Mouse (Mus musculus) embryonic facial prominence, embryonic 13.5 days (tissue): ENCODE measurements around the gene Trarg1. TPM values are rescaled to one million over a fixed set of nuclear protein-coding genes. Genes with fewer than 3 reads are reported as not detected.

Source experiments
- ATAC-seq: fragments of 200-750 bp; cut with Nextera tagmentation; 2 replicates; pipeline ENCODE4 v1.8.0; 2017; ENCODE audit warnings: low read depth; ENCODE audit not compliant: insufficient number of reproducible peaks, insufficient read depth, low FRiP score, low TSS enrichment
- H3K27ac ChIP-seq: fragments of 300-500 bp; sonication (generic); 2 replicates; pipeline ENCODE4 v1.5.1; 2015; ENCODE audit warnings: moderate library complexity, mild to moderate bottlenecking, inconsistent platforms
- H3K27me3 ChIP-seq: fragments of 300-500 bp; sonication (generic); 2 replicates; pipeline ENCODE4 v1.6.1; 2015; ENCODE audit warnings: mild to moderate bottlenecking, inconsistent platforms
- H3K36me3 ChIP-seq: fragments of 300-500 bp; sonication (generic); 2 replicates; pipeline ENCODE4 v1.6.1; 2015; ENCODE audit warnings: mild to moderate bottlenecking, inconsistent platforms
- H3K4me1 ChIP-seq: fragments of 300-500 bp; sonication (generic); 2 replicates; pipeline ENCODE4 v1.6.1; 2015; ENCODE audit warnings: inconsistent platforms
- H3K4me2 ChIP-seq: fragments of 300-500 bp; sonication (generic); 2 replicates; pipeline ENCODE4 v1.6.1; 2015; ENCODE audit warnings: moderate library complexity, mild to moderate bottlenecking, inconsistent platforms
- H3K4me3 ChIP-seq: fragments of 300-500 bp; sonication (generic); 2 replicates; pipeline ENCODE4 v1.5.1; 2015; ENCODE audit warnings: mild to moderate bottlenecking, inconsistent platforms
- H3K9ac ChIP-seq: fragments of 300-500 bp; sonication (generic); 2 replicates; pipeline ENCODE4 v1.6.1; 2015; ENCODE audit warnings: mild to moderate bottlenecking, inconsistent platforms
- H3K9me3 ChIP-seq: fragments of 300-500 bp; sonication (generic); 2 replicates; pipeline ENCODE4 v1.6.1; 2016; ENCODE audit warnings: inconsistent platforms
- WGBS: fragments of 180-500 bp; shearing (Covaris S2); methylation state at CpG from one replicate; pipeline ENCODE4 v1.1.7; 2015; ENCODE audit warnings: mixed read lengths; 5-methylcytosine and 5-hydroxymethylcytosine counted together
- polyA plus RNA-seq: library from polyadenylated mRNA; unstranded; fragments of >200 nt; fragmentation: Nextera tagmentation; extraction: Ambion mirVana; gene quantifications from 2 replicates; pipeline ENCODE4 v1.2.1, GENCODE M21; 2015

The Trarg1 gene
- polyA plus RNA-seq, 1 experiment from 2014 or later = 0.31 TPM

DNA sequence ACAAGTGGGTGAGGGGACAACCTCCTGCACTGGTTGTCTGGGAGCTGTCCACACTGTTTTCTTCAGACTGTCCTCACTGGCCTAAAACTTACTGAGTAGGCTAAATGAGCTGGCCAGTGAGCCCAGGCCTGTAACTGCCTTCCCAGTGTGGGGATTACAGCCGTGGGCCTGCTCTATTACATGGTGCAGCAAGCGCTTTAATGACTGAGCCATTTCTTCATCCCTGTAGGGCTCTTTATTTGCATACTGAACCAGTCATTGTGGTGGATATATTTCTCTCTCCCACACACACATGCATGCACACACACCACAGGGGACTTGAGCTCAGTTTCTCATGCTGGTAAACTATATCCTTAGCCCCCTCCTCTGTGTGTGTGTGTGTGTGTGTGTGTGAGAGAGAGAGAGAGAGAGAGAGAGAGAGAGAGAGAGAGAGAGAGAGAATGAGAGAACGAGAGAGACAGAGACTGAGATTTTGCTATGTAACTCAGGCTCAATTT lies 26.7 kb upstream of the Trarg1 start:
- Histone ChIP-seq H3K4me2 (no peak overlapping the region), H3K9ac (no peak overlapping the region), H3K4me3 (no peak overlapping the region), H3K36me3 (no peaks in the 10 kb centered on the region), H3K4me1 (no peaks in the 10 kb centered on the region), H3K27ac (no peak overlapping the region), H3K27me3 (no peaks in the 10 kb centered on the region), H3K9me3 (no peaks in the 10 kb centered on the region)
- no peak for ATAC-seq
- 49% methylated on average over 3 of the region's 3 CpGs for WGBS

GRCm38 (mm10) chr11:76655106-76655505 lies 24.5 kb upstream of the Trarg1 start:
- Histone ChIP-seq H3K9ac (0 out of 2 replicates have a peak overlapping the region, but pooled peaks have one; percentile 52), H3K27ac (no peak overlapping the region), H3K9me3 (no peaks in the 10 kb centered on the region), H3K4me3 (peak overlapping the region; percentile 28), H3K4me1 (peaks cover 12% of the 10 kb centered on the region), H3K36me3 (no peaks in the 10 kb centered on the region), H3K27me3 (no peaks in the 10 kb centered on the region), H3K4me2 (peak overlapping the region; percentile 55)
- no peak for ATAC-seq
- 5% methylated on average over 10 of the region's 10 CpGs for WGBS

- Histone ChIP-seq H3K4me1 (peaks cover 12% of the 10 kb centered on the region), H3K9ac (no peak overlapping the region), H3K36me3 (no peaks in the 10 kb centered on the region), H3K9me3 (no peaks in the 10 kb centered on the region), H3K27ac (no peak overlapping the region), H3K4me3 (no peak overlapping the region), H3K4me2 (no peak overlapping the region), H3K27me3 (no peaks in the 10 kb centered on the region)
- no peak for ATAC-seq
- 19% methylated on average over 4 of the region's 4 CpGs for WGBS
These were observed 22.1 kb upstream of the Trarg1 start for GRCm38 (mm10) chr11:76657450-76657970.

- 52% methylated on average over 14 of the region's 14 CpGs for WGBS
- Histone ChIP-seq H3K27ac (no peak overlapping the region), H3K9ac (0 out of 2 replicates have a peak overlapping the region, but pooled peaks have one; percentile 27), H3K4me2 (no peak overlapping the region), H3K9me3 (no peaks in the 10 kb centered on the region), H3K36me3 (no peaks in the 10 kb centered on the region), H3K27me3 (peaks cover 15% of the 10 kb centered on the region), H3K4me1 (peaks cover 12% of the 10 kb centered on the region), H3K4me3 (no peak overlapping the region)
- no peak for ATAC-seq
These were observed 20.3 kb upstream of the Trarg1 start for GRCm38 (mm10) chr11:76659138-76659930.

GRCm38 (mm10) chr11:76661790-76662468 lies 17.7 kb upstream of the Trarg1 start:
- no peak for ATAC-seq
- Histone ChIP-seq H3K36me3 (no peaks in the 10 kb centered on the region), H3K4me1 (peaks cover 15% of the 10 kb centered on the region), H3K27me3 (peaks cover 41% of the 10 kb centered on the region), H3K9ac (no peak overlapping the region), H3K4me3 (no peak overlapping the region), H3K4me2 (no peak overlapping the region), H3K9me3 (no peaks in the 10 kb centered on the region), H3K27ac (no peak overlapping the region)
- 43% methylated on average over 7 of the region's 7 CpGs for WGBS

DNA sequence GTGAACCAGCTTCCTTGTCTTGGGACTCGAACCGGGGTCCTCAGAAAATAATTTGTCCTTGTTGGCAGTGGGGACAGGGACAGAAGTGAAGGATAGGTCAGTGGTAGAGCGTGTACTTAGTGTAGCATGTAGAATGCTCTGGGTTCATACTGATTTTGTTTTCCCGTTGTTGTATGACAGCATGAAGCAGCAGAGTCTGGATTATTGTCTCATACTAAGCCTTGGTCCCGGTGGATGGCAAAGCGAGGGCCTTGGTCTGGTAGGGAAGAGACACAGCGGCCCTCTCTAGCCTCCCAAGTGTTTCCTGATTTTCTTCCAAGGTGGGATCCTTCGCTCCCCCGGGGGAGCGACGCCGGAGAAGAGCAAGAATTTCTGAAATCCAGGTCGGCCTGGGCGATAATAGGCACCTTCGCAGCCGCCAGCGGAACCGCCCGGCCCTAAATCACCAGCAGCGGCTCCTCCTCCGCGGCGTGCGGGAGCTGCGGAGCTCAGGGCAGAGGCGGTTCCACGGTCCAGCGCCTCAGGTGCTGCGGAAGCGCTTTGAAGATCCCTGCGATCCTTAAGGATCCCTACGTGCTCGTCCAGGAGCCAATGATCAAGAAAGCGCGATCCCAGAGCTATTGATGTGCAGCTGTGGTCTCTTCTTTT lies 13.5 kb upstream of the Trarg1 start:
- no peaks in the 10 kb centered on the region for H3K36me3 ChIP-seq
- H3K4me3 ChIP-seq = peak overlapping the region; percentile 41
- WGBS = 7% methylated on average over 35 of the region's 35 CpGs
- peaks cover 3% of the 10 kb centered on the region; the same call in 1 of the 2 replicates for H3K4me1 ChIP-seq
- H3K9ac ChIP-seq = peak overlapping the region; percentile 64
- peaks cover 81% of the 10 kb centered on the region for H3K27me3 ChIP-seq
- H3K27ac ChIP-seq = no peak overlapping the region
- peak overlapping the region; percentile 71 for H3K4me2 ChIP-seq
- ATAC-seq = no peak
- H3K9me3 ChIP-seq = no peaks in the 10 kb centered on the region

- Histone ChIP-seq H3K27me3 (peaks cover 98% of the 10 kb centered on the region), H3K27ac (no peak overlapping the region), H3K4me3 (no peak overlapping the region), H3K4me2 (no peak overlapping the region), H3K36me3 (no peaks in the 10 kb centered on the region), H3K9ac (no peak overlapping the region), H3K4me1 (peaks cover 12% of the 10 kb centered on the region), H3K9me3 (no peaks in the 10 kb centered on the region)
- 6% methylated on average over 4 of the region's 4 CpGs for WGBS
- ATAC-seq = no peak
These were observed 11.8 kb upstream of the Trarg1 start for GRCm38 (mm10) chr11:76667807-76668206.

DNA sequence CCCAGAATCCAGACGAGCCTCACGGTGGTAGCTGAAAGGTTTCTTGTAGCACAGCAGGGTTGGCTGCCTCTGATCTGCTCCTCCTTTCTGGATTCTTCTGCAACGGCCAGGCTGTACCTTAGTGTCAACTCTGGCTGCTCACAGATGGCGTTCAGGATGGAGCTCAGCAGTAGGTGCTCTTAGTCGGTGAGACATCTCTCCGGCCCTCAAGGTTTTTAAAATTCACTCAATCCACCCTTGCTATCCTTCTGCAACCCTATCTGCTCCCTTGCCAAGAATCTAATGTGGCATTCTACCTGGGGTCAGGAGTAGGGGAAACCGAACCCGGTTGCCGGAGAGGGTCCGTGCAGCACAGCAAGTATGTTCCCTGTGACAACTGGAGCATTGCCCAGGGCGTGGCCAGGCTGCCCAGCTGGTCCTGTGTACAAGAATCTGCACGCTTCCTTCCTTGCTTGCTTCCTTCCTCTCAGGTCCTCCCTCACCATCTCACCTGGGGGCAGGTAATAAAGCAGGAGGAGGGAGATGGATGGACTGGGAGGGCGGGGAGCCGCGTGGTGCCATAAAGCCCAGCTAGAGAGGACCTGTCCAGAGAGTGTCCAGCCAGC lies 7.6 kb upstream of the Trarg1 start, which contains the start of gene Bhlha9:
Gene Bhlha9 (plus strand): TSS at position 600 of the 605 bp plus-strand sequence.
- no peaks in the 10 kb centered on the region for H3K9me3 ChIP-seq
- 59% methylated on average over 15 of the region's 15 CpGs for WGBS
- peaks cover 93% of the 10 kb centered on the region for H3K27me3 ChIP-seq
- H3K4me2 ChIP-seq = peak within 1 kb of the TSS; percentile 74
- no peak for ATAC-seq
- peaks cover 12% of the 10 kb centered on the region for H3K4me1 ChIP-seq
- no peaks in the 10 kb centered on the region for H3K36me3 ChIP-seq
- peak within 1 kb of the TSS; percentile 43 for H3K4me3 ChIP-seq
- peak within 1 kb of the TSS; percentile 58 for H3K9ac ChIP-seq
- no peak within 1 kb of the TSS for H3K27ac ChIP-seq

DNA sequence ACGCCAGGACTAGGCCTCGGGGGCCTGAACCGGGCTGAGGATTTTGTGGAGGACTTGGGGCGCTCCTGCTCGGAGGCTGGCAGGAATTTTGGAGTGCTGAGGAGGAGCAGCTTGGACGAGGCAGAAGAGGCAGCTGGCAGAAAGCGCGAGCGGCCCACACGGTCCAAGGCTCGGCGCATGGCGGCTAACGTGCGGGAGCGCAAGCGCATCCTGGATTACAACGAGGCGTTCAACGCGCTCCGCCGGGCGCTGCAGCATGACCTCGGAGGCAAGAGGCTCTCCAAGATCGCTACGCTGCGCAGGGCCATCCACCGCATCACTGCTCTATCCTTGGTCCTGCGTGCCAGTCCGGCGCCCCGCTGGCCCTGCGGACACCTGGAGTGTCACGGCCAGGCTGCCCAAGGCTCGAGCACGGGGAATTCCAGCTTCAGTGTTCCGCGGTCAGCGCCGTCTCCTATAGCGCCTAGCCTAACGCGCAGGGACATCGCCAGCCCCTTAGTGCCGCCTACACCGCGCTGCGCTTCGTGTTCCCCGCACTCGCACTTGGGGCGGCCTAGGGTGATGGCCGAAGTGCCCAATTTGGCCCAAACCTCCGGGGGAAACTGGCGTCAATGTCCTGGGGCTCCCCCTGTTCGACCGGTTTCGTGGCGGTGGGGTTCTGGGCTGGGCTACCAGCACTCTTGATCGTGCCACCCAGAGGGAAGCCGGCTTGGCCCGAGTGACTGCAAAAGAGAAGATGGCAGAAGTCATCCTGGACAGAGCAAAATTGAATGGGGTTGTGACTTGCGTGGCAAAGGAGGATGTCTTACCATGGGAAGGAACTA lies 6.8 kb upstream of the Trarg1 start:
- no peak for ATAC-seq
- Histone ChIP-seq H3K27me3 (peaks cover 85% of the 10 kb centered on the region), H3K9ac (peak overlapping the region; percentile 58), H3K9me3 (no peaks in the 10 kb centered on the region), H3K36me3 (no peaks in the 10 kb centered on the region), H3K27ac (no peak overlapping the region), H3K4me1 (peaks cover 12% of the 10 kb centered on the region), H3K4me2 (peak overlapping the region; percentile 74), H3K4me3 (peak overlapping the region; percentile 43)
- WGBS = 3% methylated on average over 64 of the region's 64 CpGs

GRCm38 (mm10) chr11:76674199-76674598 lies 5.4 kb upstream of the Trarg1 start:
- Histone ChIP-seq H3K27ac (no peak overlapping the region), H3K4me1 (peaks cover 15% of the 10 kb centered on the region), H3K36me3 (no peaks in the 10 kb centered on the region), H3K4me2 (no peak overlapping the region), H3K27me3 (peaks cover 78% of the 10 kb centered on the region), H3K9me3 (no peaks in the 10 kb centered on the region), H3K4me3 (no peak overlapping the region), H3K9ac (no peak overlapping the region)
- ATAC-seq = no peak
- WGBS = 46% methylated on average over 8 of the region's 8 CpGs
